ENCODE assay signal across 16 mouse cellular contexts in the genomic region with DNA sequence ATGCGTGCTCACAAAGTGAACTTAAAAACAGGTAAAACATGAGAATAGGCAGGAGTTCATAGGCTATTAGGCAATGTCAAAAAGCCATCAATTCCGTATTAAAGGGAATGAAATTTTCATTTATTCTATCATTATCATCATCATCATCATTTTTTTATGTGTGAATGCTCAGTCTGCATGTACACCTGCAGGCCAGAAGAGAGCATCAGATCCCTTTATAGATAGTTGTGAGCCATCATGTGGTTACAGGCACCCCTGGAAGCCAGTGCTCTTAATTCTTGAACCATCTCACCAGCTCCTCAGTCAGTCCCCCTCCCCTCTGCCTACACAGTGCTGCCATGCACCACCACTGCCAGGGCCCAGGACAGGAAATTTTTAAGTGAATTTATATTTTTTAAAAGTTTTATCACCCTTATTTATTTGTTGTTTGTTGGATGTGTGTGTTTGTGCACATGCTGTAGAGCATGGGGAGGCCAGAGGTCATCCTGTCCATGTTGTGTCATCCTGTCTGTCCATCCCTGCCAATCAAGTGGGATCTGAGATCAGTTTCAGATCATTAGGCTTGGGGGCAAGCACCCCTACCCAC. TPM values are rescaled to one million over a fixed set of nuclear protein-coding genes. Genes with fewer than 3 reads are reported as not detected.
DNase-seq lines count a peak whose midpoint lies in the region; ATAC-seq and TF ChIP-seq lines count a peak whose summit lies in the region.
"Had no signal": no experiment of that assay in that cellular context is flagged by ENCODE, and none has a peak within 500 bp of the region (broad histone marks: within the 10 kb centered on the region; RNA-seq: fewer than 3 reads in every experiment).

No protein-coding gene starts in this region.

- no peak overlapping the region for H3K4me3 ChIP-seq in cerebellum, adult 2 months (replicated peaks; ENCODE audit: insufficient read depth, low read depth, low read length)
- no peak overlapping the region for H3K4me3 ChIP-seq in midbrain, embryonic 11.5 days (ENCODE audit: low read depth, low read length)
- no peak overlapping the region for H3K4me3 ChIP-seq in midbrain, embryonic 10.5 days
- no peak overlapping the region for H3K4me3 ChIP-seq in MEL (ENCODE audit: control insufficient read depth in 1 of 2, insufficient read depth in 1 of 2, low read depth in 2 of 2, low read length in 2 of 2)
- H3K4me3 ChIP-seq: embryonic facial prominence, embryonic 13.5 days; forebrain, embryonic 13.5 days; gastrocnemius, adult 2 months; hindbrain, embryonic 12.5 days had no signal

- TF ChIP-seq RAD21 in MEL (IDR thresholded peaks at IDR 0.05; ENCODE audit: low read depth, low read length): peak; percentile 2

- H3K79me2 ChIP-seq in MEL (ENCODE audit: control insufficient read depth, insufficient read depth, low read length, poor library complexity): peaks cover 22% of the 10 kb centered on the region

- no peak overlapping the region for H3K27ac ChIP-seq in cerebellum, adult 2 months (ENCODE audit: insufficient read depth, low read length)
- no peak overlapping the region for H3K27ac ChIP-seq in midbrain, embryonic 11.5 days (ENCODE audit: low read depth, low read length)
- H3K27ac ChIP-seq in midbrain, embryonic 10.5 days (replicated peaks): no peak overlapping the region
- H3K27ac ChIP-seq in MEL (ENCODE audit: control insufficient read depth, low read depth, low read length): no peak overlapping the region
- H3K27ac ChIP-seq: embryonic facial prominence, embryonic 13.5 days; forebrain, embryonic 13.5 days; gastrocnemius, adult 2 months; heart, embryonic 10.5 days; hindbrain, embryonic 12.5 days had no signal

- no peak overlapping the region for H3K9ac ChIP-seq in midbrain, embryonic 11.5 days (ENCODE audit: low read length)
- H3K9ac ChIP-seq in MEL (ENCODE audit: control insufficient read depth, low read depth, low read length, poor library complexity, severe bottlenecking): no peak overlapping the region
- H3K9ac ChIP-seq: embryonic facial prominence, embryonic 13.5 days; forebrain, embryonic 13.5 days; hindbrain, embryonic 12.5 days had no signal

- TF ChIP-seq CTCF in cerebellum, adult 2 months (IDR thresholded peaks at IDR 0.05; ENCODE audit: borderline replicate concordance, insufficient read depth, low read depth, low read length): no peak
- no peak; a peak in 1 of 6 replicates for TF ChIP-seq CTCF in MEL (IDR thresholded peaks at IDR 0.05 in 2 of 3, conservative IDR thresholded peaks at IDR 0.05 in 1 of 3; ENCODE audit: control insufficient read depth in 1 of 3, insufficient read depth in 1 of 3, low read depth in 2 of 3, low read length in 3 of 3, poor library complexity in 1 of 3, severe bottlenecking in 1 of 3)

- no peak for TF ChIP-seq EP300 in MEL (IDR thresholded peaks at IDR 0.05; ENCODE audit: low read depth in 1 of 2, low read length in 2 of 2)

- ATAC-seq in midbrain, embryonic 11.5 days (ENCODE audit: low FRiP score): no peak
- ATAC-seq: forebrain, embryonic 13.5 days; intestine, embryonic 16.5 days had no signal

- no peak for TF ChIP-seq POLR2A in cerebellum, adult 2 months (IDR thresholded peaks at IDR 0.05; ENCODE audit: borderline replicate concordance, insufficient read depth, low read length)
- no peak for TF ChIP-seq POLR2A in MEL (IDR thresholded peaks at IDR 0.05; ENCODE audit: control insufficient read depth in 1 of 2, insufficient read depth in 1 of 2, low read depth in 1 of 2, low read length in 2 of 2, poor library complexity in 1 of 2)

- DNase-seq in cerebellum, adult 9-11 months: peak; percentile 50
- no peak for DNase-seq in cerebellum, adult 2 months
- peak; percentile 81 for DNase-seq in midbrain, embryonic 11.5 days (ENCODE audit: low spot score, missing footprints)
- no peak for DNase-seq in midbrain, embryonic 10.5 days (ENCODE audit: low spot score)
- no peak for DNase-seq in MEL (ENCODE audit: low read depth, low spot score)
- DNase-seq in spleen, postnatal 36 days (ENCODE audit: low spot score in 2 of 2): no peak
- DNase-seq: adrenal gland, postnatal 10 days; gastrocnemius, postnatal 25 days; heart, postnatal 10 days; heart, postnatal 4 days had no signal

- no peaks in the 10 kb centered on the region for H3K27me3 ChIP-seq in cerebellum, adult 2 months (ENCODE audit: control insufficient read depth, insufficient read depth, low read length)
- peaks cover 2% of the 10 kb centered on the region; the same call in 1 of the 2 replicates for H3K27me3 ChIP-seq in midbrain, embryonic 11.5 days (ENCODE audit: control insufficient read depth, insufficient read depth, low read length)
- peaks cover 18% of the 10 kb centered on the region for H3K27me3 ChIP-seq in midbrain, embryonic 10.5 days (ENCODE audit: low read depth, poor library complexity, severe bottlenecking)
- no peaks in the 10 kb centered on the region for H3K27me3 ChIP-seq in MEL (ENCODE audit: control insufficient read depth in 1 of 2, insufficient read depth in 2 of 2, low read length in 2 of 2)
- H3K27me3 ChIP-seq: embryonic facial prominence, embryonic 13.5 days had no signal

- WGBS in cerebellum, adult 2 months: 95% methylated on average over 2 of the region's 2 CpGs
- 93% methylated on average over 2 of the region's 2 CpGs for WGBS in midbrain, embryonic 11.5 days
- 86% methylated on average over 2 of the region's 2 CpGs for WGBS in midbrain, embryonic 10.5 days

- H3K9me3 ChIP-seq in midbrain, embryonic 11.5 days (ENCODE audit: control insufficient read depth, low read length): peaks cover 2% of the 10 kb centered on the region; the same call in 1 of the 2 replicates
- H3K9me3 ChIP-seq in midbrain, embryonic 10.5 days (replicated peaks): no peaks in the 10 kb centered on the region
- H3K9me3 ChIP-seq in MEL (replicated peaks; ENCODE audit: insufficient read depth, low read length): no peaks in the 10 kb centered on the region
- H3K9me3 ChIP-seq: embryonic facial prominence, embryonic 13.5 days; forebrain, embryonic 13.5 days; heart, embryonic 10.5 days; hindbrain, embryonic 12.5 days had no signal

- peaks cover 6% of the 10 kb centered on the region; the same call in 1 of the 2 replicates for H3K36me3 ChIP-seq in midbrain, embryonic 11.5 days (ENCODE audit: control insufficient read depth, insufficient read depth, low read length)
- H3K36me3 ChIP-seq in midbrain, embryonic 10.5 days: peaks cover 12% of the 10 kb centered on the region
- peaks cover 0 to 8% of the 10 kb centered on the region in 2 experiments; a peak in 2 of 4 replicates for H3K36me3 ChIP-seq in MEL (ENCODE audit: control insufficient read depth in 1 of 2, insufficient read depth in 2 of 2, low read length in 2 of 2)

- H3K4me1 ChIP-seq in cerebellum, adult 2 months (ENCODE audit: control insufficient read depth, insufficient read depth, low read length): peaks cover 12% of the 10 kb centered on the region
- peaks cover 12% of the 10 kb centered on the region for H3K4me1 ChIP-seq in midbrain, embryonic 11.5 days (ENCODE audit: control insufficient read depth, insufficient read depth, low read length)
- peaks cover 21% of the 10 kb centered on the region for H3K4me1 ChIP-seq in midbrain, embryonic 10.5 days
- peaks cover 0 to 17% of the 10 kb centered on the region in 2 experiments; a peak in 2 of 4 replicates for H3K4me1 ChIP-seq in MEL (ENCODE audit: control insufficient read depth in 1 of 2, insufficient read depth in 2 of 2, low read length in 2 of 2)

- no peak overlapping the region for H3K4me2 ChIP-seq in midbrain, embryonic 11.5 days
- H3K4me2 ChIP-seq: hindbrain, embryonic 12.5 days had no signal

TF ChIP-seq in MEL, 35 proteins besides CTCF, POLR2A, EP300 and RAD21 (continues in another document):
- no peak for TF ChIP-seq SIN3A (IDR thresholded peaks at IDR 0.05; ENCODE audit: low read length)

RNA-seq across cellular contexts. Expression of a gene that starts 1.4 kb away (rescaled TPM):
- polyA plus RNA-seq in cerebellum, adult 2 months (2012; rRNA removed): 11.2 and 12.4 TPM in 2 replicates
- polyA plus RNA-seq in midbrain, embryonic 11.5 days (2014; fragmentation: Nextera tagmentation; extraction: Ambion mirVana): 11.4 and 14.8 TPM in 2 replicates
- 13.8 and 16.1 TPM in 2 replicates for polyA plus RNA-seq in midbrain, embryonic 10.5 days (2016; fragmentation: Nextera tagmentation; extraction: Ambion mirVana)
- total RNA-seq in MEL (2012; rRNA removed): 5.6 and 11.1 TPM in 2 replicates
- 10 to 100 TPM in 1 of 2 experiments, not detected in 1; 16.0 TPM for polyA plus RNA-seq in MEL (2012; ENCODE audit: insufficient read depth in 1 of 2, insufficient read length in 2 of 2, low read depth in 1 of 2, low replicate concordance in 2 of 2, missing spikeins in 1 of 2)

RNA-seq across cellular contexts. Expression of a gene that starts 1.6 kb away (rescaled TPM):
- polyA plus RNA-seq in cerebellum, adult 2 months (2012; rRNA removed): 38.9 and 41.9 TPM in 2 replicates
- 11.4 and 11.5 TPM in 2 replicates for polyA plus RNA-seq in midbrain, embryonic 11.5 days (2014; fragmentation: Nextera tagmentation; extraction: Ambion mirVana)
- polyA plus RNA-seq in midbrain, embryonic 10.5 days (2016; fragmentation: Nextera tagmentation; extraction: Ambion mirVana): 11.7 and 12.5 TPM in 2 replicates
- 49.1 and 58.7 TPM in 2 replicates for total RNA-seq in MEL (2012; rRNA removed)
- polyA plus RNA-seq in MEL (2012; ENCODE audit: insufficient read depth in 1 of 2, insufficient read length in 2 of 2, low read depth in 1 of 2, low replicate concordance in 2 of 2, missing spikeins in 1 of 2): 10 to 100 TPM in 1 of 2 experiments, not detected in 1; 74.2 TPM

RNA-seq across cellular contexts. Expression of a gene that starts 10.4 kb away (rescaled TPM):
- 47.0 and 48.2 TPM in 2 replicates for polyA plus RNA-seq in cerebellum, adult 2 months (2012; rRNA removed)
- 73.3 and 83.1 TPM in 2 replicates for polyA plus RNA-seq in midbrain, embryonic 11.5 days (2014; fragmentation: Nextera tagmentation; extraction: Ambion mirVana)
- 62.6 and 63.9 TPM in 2 replicates for polyA plus RNA-seq in midbrain, embryonic 10.5 days (2016; fragmentation: Nextera tagmentation; extraction: Ambion mirVana)
- total RNA-seq in MEL (2012; rRNA removed): 35.0 and 35.8 TPM in 2 replicates
- 10 to 100 TPM in 1 of 2 experiments, not detected in 1; 46.2 TPM for polyA plus RNA-seq in MEL (2012; ENCODE audit: insufficient read depth in 1 of 2, insufficient read length in 2 of 2, low read depth in 1 of 2, low replicate concordance in 2 of 2, missing spikeins in 1 of 2)

RNA-seq across cellular contexts. Expression of a gene that starts 43.5 kb away (rescaled TPM):
- 465 and 497 TPM in 2 replicates for polyA plus RNA-seq in cerebellum, adult 2 months (2012; rRNA removed)
- polyA plus RNA-seq in midbrain, embryonic 11.5 days (2014; fragmentation: Nextera tagmentation; extraction: Ambion mirVana): 47.0 and 62.9 TPM in 2 replicates
- 75.6 and 75.8 TPM in 2 replicates for polyA plus RNA-seq in midbrain, embryonic 10.5 days (2016; fragmentation: Nextera tagmentation; extraction: Ambion mirVana)
- total RNA-seq in MEL (2012; rRNA removed): 52.7 and 58.3 TPM in 2 replicates
- 100 to 1,000 TPM in 1 of 2 experiments, not detected in 1; 203 TPM for polyA plus RNA-seq in MEL (2012; ENCODE audit: insufficient read depth in 1 of 2, insufficient read length in 2 of 2, low read depth in 1 of 2, low replicate concordance in 2 of 2, missing spikeins in 1 of 2)

RNA-seq across cellular contexts. Expression of a gene that starts 47.0 kb away (rescaled TPM):
- polyA plus RNA-seq in cerebellum, adult 2 months (2012; rRNA removed): 0.41 TPM in 2 replicates
- 0.18 and 0.72 TPM in 2 replicates for polyA plus RNA-seq in midbrain, embryonic 11.5 days (2014; fragmentation: Nextera tagmentation; extraction: Ambion mirVana)
- 0.19 and 1.1 TPM in 2 replicates for polyA plus RNA-seq in midbrain, embryonic 10.5 days (2016; fragmentation: Nextera tagmentation; extraction: Ambion mirVana)
- total RNA-seq in MEL (2012; rRNA removed): 0.36 and 1.5 TPM in 2 replicates
- under 1 TPM in 1 of 2 experiments, not detected in 1; 0.89 TPM for polyA plus RNA-seq in MEL (2012; ENCODE audit: insufficient read depth in 1 of 2, insufficient read length in 2 of 2, low read depth in 1 of 2, low replicate concordance in 2 of 2, missing spikeins in 1 of 2)

Comparison
In these comparisons a context has a peak if more than half of its experiments do, and no peak if none do; other contexts are left out.
1. DNase-seq: peak in cerebellum, adult 9-11 months (single experiment) and midbrain, embryonic 11.5 days (single experiment); none in cerebellum, adult 2 months (0 of 2), midbrain, embryonic 10.5 days (single experiment), MEL (single experiment) and spleen, postnatal 36 days (0 of 2).